Mouse (Mus musculus) forebrain, embryonic 11.5 days (tissue): ENCODE data around the gene Lce1h. TPM values are rescaled to one million over a fixed set of nuclear protein-coding genes. Genes with fewer than 3 reads are reported as not detected.

Experiments
- ATAC-seq: fragments of 200-750 bp; cut with Nextera tagmentation; replicated peaks from 2 replicates; pipeline ENCODE4 v1.8.0; 2017; ENCODE audit warnings: moderate TSS enrichment; ENCODE audit not compliant: low FRiP score
- DNase-seq: peaks from one replicate; pipeline ENCODE4 v3.0.0-alpha.2; 2017; ENCODE audit warnings: low spot score
- H3K27ac ChIP-seq: fragments of 300-500 bp; sonication (generic); 2 replicates; pipeline ENCODE4 v1.5.1; 2014; ENCODE audit warnings: low read depth, low read length
- H3K27me3 ChIP-seq: fragments of 300-500 bp; sonication (generic); 2 replicates; pipeline ENCODE4 v1.6.1; 2014; ENCODE audit warnings: mild to moderate bottlenecking, low read length, mixed read lengths; ENCODE audit not compliant: control insufficient read depth, insufficient read depth
- H3K36me3 ChIP-seq: fragments of 300-500 bp; sonication (generic); 2 replicates; pipeline ENCODE4 v1.6.1; 2014; ENCODE audit warnings: mild to moderate bottlenecking, low read length, moderate library complexity, mixed read lengths; ENCODE audit not compliant: control insufficient read depth, insufficient read depth
- H3K4me1 ChIP-seq: fragments of 300-500 bp; sonication (generic); replicated peaks from 2 replicates; pipeline ENCODE4 v1.6.1; 2014; ENCODE audit warnings: low read length, mixed read lengths; ENCODE audit not compliant: control insufficient read depth, insufficient read depth
- H3K4me2 ChIP-seq: fragments of 300-500 bp; sonication (generic); 2 replicates; pipeline ENCODE4 v1.6.1; 2014; ENCODE audit warnings: low read depth, mild to moderate bottlenecking, low read length, moderate library complexity, mixed read lengths; ENCODE audit not compliant: severe bottlenecking
- H3K4me3 ChIP-seq: fragments of 300-500 bp; sonication (generic); 2 replicates; pipeline ENCODE4 v1.5.1; 2014; ENCODE audit warnings: low read depth, low read length
- H3K9ac ChIP-seq: fragments of 300-500 bp; sonication (generic); 2 replicates; pipeline ENCODE4 v1.6.1; 2014; ENCODE audit warnings: low read length
- H3K9me3 ChIP-seq: fragments of 300-500 bp; sonication (generic); 2 replicates; pipeline ENCODE4 v1.6.1; 2016; ENCODE audit warnings: low read length, mixed read lengths; ENCODE audit not compliant: control insufficient read depth
- WGBS: fragments of 180-500 bp; shearing (Covaris S2); extraction: QIAGEN DNeasy Blood & Tissue Kit; methylation state at CpG from one replicate; pipeline ENCODE4 v1.1.7; 2014; 5-methylcytosine and 5-hydroxymethylcytosine counted together
- polyA plus RNA-seq: library from polyadenylated mRNA; unstranded; fragments of >200 nt; fragmentation: Nextera tagmentation; extraction: Ambion mirVana; gene quantifications from 2 replicates; pipeline ENCODE4 v1.2.1, GENCODE M21; 2014

Lce1h gene
- polyA plus RNA-seq, 1 experiment from 2014 or later: not detected

DNA sequence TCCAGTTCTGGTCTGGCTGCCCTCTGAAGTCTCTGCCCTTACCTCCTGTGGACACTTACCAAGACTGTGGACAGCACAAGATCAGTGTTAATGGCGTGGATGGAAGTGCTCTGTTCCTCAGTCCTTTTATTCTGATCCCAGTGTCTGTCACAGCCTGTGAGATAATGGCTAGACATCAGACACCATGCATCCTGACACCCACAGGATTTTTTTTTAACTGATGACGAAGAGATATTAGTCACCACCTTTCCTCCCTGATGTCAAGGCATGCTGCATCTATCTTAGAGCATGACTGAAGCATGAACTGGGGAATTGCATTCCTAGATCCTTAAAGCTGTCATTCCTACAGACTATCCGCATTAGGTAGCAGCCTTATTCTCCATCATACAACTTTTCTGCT, 44.6 kb downstream of the Lce1h start, which contains the start of gene Lce1f:
Gene Lce1f, minus strand, starts transcription at position 101 of the 400 bp plus-strand sequence.
- Histone ChIP-seq H3K9me3 (no peaks in the 10 kb centered on the region), H3K9ac (no peak within 1 kb of the TSS), H3K36me3 (no peaks in the 10 kb centered on the region), H3K27me3 (no peaks in the 10 kb centered on the region), H3K4me2 (no peak within 1 kb of the TSS), H3K27ac (no peak within 1 kb of the TSS), H3K4me3 (no peak within 1 kb of the TSS), H3K4me1 (no peaks in the 10 kb centered on the region)
- ATAC-seq (no peak), DNase-seq (no peak)
- 87% methylated on average over 3 of the region's 3 CpGs for WGBS

DNA sequence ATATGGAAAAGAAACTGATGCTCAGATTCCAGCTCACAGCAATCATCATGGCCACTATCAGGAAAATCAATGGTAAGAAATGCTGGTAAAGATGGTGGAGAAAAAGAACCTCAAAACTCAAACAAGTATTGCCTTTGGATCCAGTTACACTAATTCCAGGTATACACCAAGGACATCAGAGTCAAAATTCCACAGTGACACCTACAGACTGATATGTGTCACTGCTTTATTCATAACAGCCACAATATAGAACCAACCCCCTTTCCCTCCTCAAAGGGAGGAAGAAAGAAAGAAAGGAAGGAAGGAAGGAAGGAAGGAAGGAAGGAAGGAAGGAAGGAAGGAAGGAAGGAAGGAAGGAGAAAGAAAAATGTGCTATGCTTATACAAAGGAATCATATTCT, 49.7 kb downstream of the Lce1h start:
- Histone ChIP-seq H3K4me2 (no peak overlapping the region), H3K4me3 (no peak overlapping the region), H3K9me3 (no peaks in the 10 kb centered on the region), H3K4me1 (no peaks in the 10 kb centered on the region), H3K27me3 (no peaks in the 10 kb centered on the region), H3K9ac (no peak overlapping the region), H3K27ac (no peak overlapping the region), H3K36me3 (no peaks in the 10 kb centered on the region)
- DNase-seq (no peak), ATAC-seq (no peak)

Other genes starting within 250 kb of the Lce1h start
- not detected in 2 replicates for gene 2310046K23Rik, start 230.6 kb downstream of the Lce1h start, polyA plus RNA-seq
- gene Ivl, start 191.3 kb downstream of the Lce1h start, polyA plus RNA-seq: not detected in 2 replicates
- gene Smcp, start 176.1 kb downstream of the Lce1h start, polyA plus RNA-seq: not detected in 2 replicates
- gene 2210017I01Rik, start 157.6 kb downstream of the Lce1h start, polyA plus RNA-seq: not detected in 2 replicates
- not detected in 2 replicates for gene Lce6a, start 143.4 kb downstream of the Lce1h start, polyA plus RNA-seq
- gene Lce1a1, start 116.8 kb downstream of the Lce1h start, polyA plus RNA-seq: not detected in 2 replicates
- gene Lce1b, start 108.1 kb downstream of the Lce1h start, polyA plus RNA-seq: not detected in 2 replicates
- gene Lce1a2, start 94.8 kb downstream of the Lce1h start, polyA plus RNA-seq: not detected in 2 replicates
- gene Lce1c, start 85.8 kb downstream of the Lce1h start, polyA plus RNA-seq: not detected in 2 replicates
- gene Lce1d, start 77.9 kb downstream of the Lce1h start, polyA plus RNA-seq: not detected in 2 replicates
- gene Lce1e, start 56.0 kb downstream of the Lce1h start, polyA plus RNA-seq: not detected in 2 replicates
- not detected in 2 replicates for gene Lce1f, start 44.7 kb downstream of the Lce1h start, polyA plus RNA-seq
- gene Gm38119, start 26.0 kb downstream of the Lce1h start, polyA plus RNA-seq: not detected in 2 replicates
- not detected in 2 replicates for gene Lce1g, start 12.7 kb downstream of the Lce1h start, polyA plus RNA-seq
- gene Lce1i, start 13.8 kb upstream of the Lce1h start, polyA plus RNA-seq: not detected in 2 replicates
- gene Lce1j, start 25.4 kb upstream of the Lce1h start, polyA plus RNA-seq: not detected in 2 replicates
- not detected in 2 replicates for gene Lce1k, start 42.8 kb upstream of the Lce1h start, polyA plus RNA-seq
- gene Kprp, start 62.2 kb upstream of the Lce1h start, polyA plus RNA-seq: not detected in 2 replicates
- gene Lce1l, start 86.2 kb upstream of the Lce1h start, polyA plus RNA-seq: not detected in 2 replicates
- gene 2310050C09Rik, start 105.2 kb upstream of the Lce1h start, polyA plus RNA-seq: not detected in 2 replicates
- not detected in 2 replicates for gene Lce3a, start 161.2 kb upstream of the Lce1h start, polyA plus RNA-seq
- gene Lce3b, start 167.9 kb upstream of the Lce1h start, polyA plus RNA-seq: not detected in 2 replicates
- gene Lce3c, start 179.4 kb upstream of the Lce1h start, polyA plus RNA-seq: not detected in 2 replicates
- gene Lce3d, start 192.3 kb upstream of the Lce1h start, polyA plus RNA-seq: not detected in 2 replicates
- not detected in 2 replicates for gene Lce3e, start 202.0 kb upstream of the Lce1h start, polyA plus RNA-seq
- not detected in 2 replicates for gene Lce3f, start 227.2 kb upstream of the Lce1h start, polyA plus RNA-seq